Mouse (Mus musculus) cerebellum, adult 2 months (tissue): ENCODE measurements around the gene Prrg2.

ENCODE experiments used
- CTCF ChIP-seq: fragments of 200-500 bp; IDR thresholded peaks from 2 replicates; pipeline ENCODE4 v1.5.1; 2011; ENCODE audit warnings: low read depth, mild to moderate bottlenecking, control low read depth, low read length, moderate library complexity, borderline replicate concordance; ENCODE audit not compliant: insufficient read depth
- POLR2A ChIP-seq: fragments of 200-500 bp; IDR thresholded peaks from 2 replicates; pipeline ENCODE4 v1.6.1; 2011; ENCODE audit warnings: low read length, control low read depth, borderline replicate concordance; ENCODE audit not compliant: insufficient read depth

DNA sequence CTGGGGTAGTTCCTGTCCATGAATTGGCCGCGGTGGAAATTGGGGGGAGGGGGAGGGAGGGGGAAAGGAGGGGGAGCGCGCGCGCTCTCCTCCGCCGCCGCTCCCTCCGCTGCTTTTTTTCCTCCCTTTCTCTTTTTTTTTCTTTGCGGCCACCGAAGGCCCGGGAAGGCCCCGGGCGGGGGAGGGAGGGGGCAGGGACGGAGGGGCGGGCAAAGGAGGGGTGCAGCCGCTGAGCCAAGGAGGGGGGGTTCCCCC is 9.7 kb downstream of the Prrg2 start, which contains the start of gene Prr12:
- TF ChIP-seq POLR2A (no peak), CTCF (no peak)
